Mouse (Mus musculus): ENCODE results near the gene Dyrk3. TPM values are rescaled to one million over a fixed set of nuclear protein-coding genes. Genes with fewer than 3 reads are reported as not detected.
A peak's percentile ranks its signal among the peaks of the same experiment; 100 is the strongest.

The Dyrk3 gene
- 14.8 and 18.7 TPM in 2 replicates for polyA plus RNA-seq (2014; fragmentation: Nextera tagmentation; extraction: Ambion mirVana)

- no peaks in the 10 kb centered on the region for H3K9me3 ChIP-seq (ENCODE audit: control insufficient read depth, low read length)
- H3K27me3 ChIP-seq (ENCODE audit: control insufficient read depth, insufficient read depth, low read length), result no peaks in the 10 kb centered on the region
- peak within 1 kb of the TSS; percentile 85 for H3K4me2 ChIP-seq (ENCODE audit: low read length)
- WGBS, result 5% methylated on average over 49 of the region's 49 CpGs
- peak within 1 kb of the TSS; percentile 80 for H3K4me3 ChIP-seq (replicated peaks; ENCODE audit: low read depth, low read length)
- H3K9ac ChIP-seq (replicated peaks; ENCODE audit: low read length), result peak within 1 kb of the TSS; percentile 74
- peak; percentile 98 for DNase-seq
- H3K36me3 ChIP-seq (ENCODE audit: control insufficient read depth, insufficient read depth, low read length), result no peaks in the 10 kb centered on the region
- peaks cover 34% of the 10 kb centered on the region for H3K4me1 ChIP-seq (ENCODE audit: control insufficient read depth, insufficient read depth, low read length)
- ATAC-seq (ENCODE audit: low FRiP score, low TSS enrichment), result peak; percentile 97
- H3K27ac ChIP-seq (replicated peaks; ENCODE audit: low read depth, low read length), result peak within 1 kb of the TSS; percentile 93
These were observed at the start of gene Dyrk3 for GRCm38 (mm10) chr1:131138191-131139016. Gene Dyrk3 (minus strand): TSS chr1:131138340.

DNA sequence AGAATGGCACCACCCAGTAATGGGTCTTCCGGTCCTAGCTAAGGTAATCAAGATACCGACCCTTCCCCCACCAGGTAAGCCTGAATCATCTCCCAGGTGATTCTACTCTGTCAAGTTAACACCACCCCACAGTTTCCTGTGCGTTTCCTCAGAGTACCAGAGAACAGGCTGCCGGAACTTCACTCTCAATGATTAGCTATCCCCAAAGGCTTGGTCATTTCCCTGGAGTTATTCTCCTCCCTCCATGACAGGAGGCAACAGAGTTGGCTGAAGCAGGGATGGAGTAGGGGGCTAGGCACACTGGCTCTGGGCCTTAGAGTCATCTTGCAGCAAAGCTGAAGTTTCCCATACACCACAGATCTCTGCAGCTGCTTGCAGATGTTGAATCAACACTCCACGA, 49.7 kb upstream of the Dyrk3 start:
- no peak overlapping the region for H3K27ac ChIP-seq (replicated peaks; ENCODE audit: low read depth, low read length)
- no peak overlapping the region for H3K9ac ChIP-seq (replicated peaks; ENCODE audit: low read length)
- H3K36me3 ChIP-seq (ENCODE audit: control insufficient read depth, insufficient read depth, low read length), result no peaks in the 10 kb centered on the region
- H3K4me2 ChIP-seq (ENCODE audit: low read length), result no peak overlapping the region
- ATAC-seq (ENCODE audit: low FRiP score, low TSS enrichment) (no peak), DNase-seq (no peak)
- no peaks in the 10 kb centered on the region for H3K9me3 ChIP-seq (ENCODE audit: control insufficient read depth, low read length)
- 93% methylated on average over 5 of the region's 5 CpGs for WGBS
- no peaks in the 10 kb centered on the region for H3K27me3 ChIP-seq (ENCODE audit: control insufficient read depth, insufficient read depth, low read length)
- no peak overlapping the region for H3K4me3 ChIP-seq (replicated peaks; ENCODE audit: low read depth, low read length)
- no peaks in the 10 kb centered on the region for H3K4me1 ChIP-seq (ENCODE audit: control insufficient read depth, insufficient read depth, low read length)

GRCm38 (mm10) chr1:131186995-131187394, 48.9 kb upstream of the Dyrk3 start:
- Histone ChIP-seq H3K9ac (replicated peaks; ENCODE audit: low read length) (no peak overlapping the region), H3K4me1 (ENCODE audit: control insufficient read depth, insufficient read depth, low read length) (no peaks in the 10 kb centered on the region), H3K36me3 (ENCODE audit: control insufficient read depth, insufficient read depth, low read length) (no peaks in the 10 kb centered on the region), H3K27ac (replicated peaks; ENCODE audit: low read depth, low read length) (no peak overlapping the region), H3K4me3 (replicated peaks; ENCODE audit: low read depth, low read length) (no peak overlapping the region), H3K9me3 (ENCODE audit: control insufficient read depth, low read length) (no peaks in the 10 kb centered on the region), H3K27me3 (ENCODE audit: control insufficient read depth, insufficient read depth, low read length) (no peaks in the 10 kb centered on the region), H3K4me2 (ENCODE audit: low read length) (no peak overlapping the region)
- 83% methylated on average over 6 of the region's 6 CpGs for WGBS
- DNase-seq, result no peak
- ATAC-seq (ENCODE audit: low FRiP score, low TSS enrichment), result no peak

GRCm38 (mm10) chr1:131185821-131186506, 47.8 kb upstream of the Dyrk3 start:
- Histone ChIP-seq H3K9me3 (ENCODE audit: control insufficient read depth, low read length) (no peaks in the 10 kb centered on the region), H3K4me2 (ENCODE audit: low read length) (no peak overlapping the region), H3K4me1 (ENCODE audit: control insufficient read depth, insufficient read depth, low read length) (no peaks in the 10 kb centered on the region), H3K36me3 (ENCODE audit: control insufficient read depth, insufficient read depth, low read length) (0 out of 2 replicates have a peak, but pooled peaks cover 2% of the 10 kb centered on the region), H3K4me3 (replicated peaks; ENCODE audit: low read depth, low read length) (no peak overlapping the region), H3K27me3 (ENCODE audit: control insufficient read depth, insufficient read depth, low read length) (no peaks in the 10 kb centered on the region), H3K9ac (replicated peaks; ENCODE audit: low read length) (no peak overlapping the region), H3K27ac (replicated peaks; ENCODE audit: low read depth, low read length) (no peak overlapping the region)
- DNase-seq (no peak), ATAC-seq (ENCODE audit: low FRiP score, low TSS enrichment) (no peak)
- 92% methylated on average over 13 of the region's 13 CpGs for WGBS

DNA sequence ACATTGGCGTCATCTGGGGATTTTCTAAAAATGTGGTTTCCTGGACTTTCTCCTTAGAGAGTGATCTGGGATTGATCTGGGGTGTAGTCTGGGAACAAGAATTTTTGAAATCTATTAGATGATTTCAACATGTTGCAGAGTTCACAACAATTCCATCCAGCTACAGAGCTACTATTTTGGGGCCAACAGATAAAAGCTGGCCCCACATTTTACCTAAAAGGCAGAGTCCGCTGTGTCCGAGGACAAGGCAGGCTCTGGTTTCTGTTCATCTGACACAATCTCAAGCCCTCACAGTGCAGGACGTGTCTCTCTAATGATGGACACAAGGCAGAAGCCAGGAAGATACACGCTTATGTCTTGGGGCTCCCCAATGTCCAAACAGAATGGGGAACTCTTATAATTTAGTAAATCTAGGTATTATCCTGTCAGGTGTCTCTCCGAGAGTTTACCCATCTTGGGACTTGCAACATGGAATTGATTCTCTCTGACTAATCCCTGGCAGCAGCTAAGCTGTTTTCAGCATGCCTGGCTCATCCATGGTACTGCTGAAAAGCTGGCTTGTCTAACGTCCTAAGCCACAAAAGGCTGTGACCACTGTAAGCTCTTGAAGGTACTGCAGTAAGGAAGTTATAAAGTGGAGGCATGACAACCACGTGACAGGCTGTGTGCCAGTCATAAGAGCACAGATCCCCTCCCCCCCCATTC, 47.0 kb upstream of the Dyrk3 start:
- Histone ChIP-seq H3K27me3 (ENCODE audit: control insufficient read depth, insufficient read depth, low read length) (no peaks in the 10 kb centered on the region), H3K36me3 (ENCODE audit: control insufficient read depth, insufficient read depth, low read length) (peaks cover 7% of the 10 kb centered on the region; the same call in 1 of the 2 replicates), H3K9ac (replicated peaks; ENCODE audit: low read length) (no peak overlapping the region), H3K9me3 (ENCODE audit: control insufficient read depth, low read length) (no peaks in the 10 kb centered on the region), H3K4me1 (ENCODE audit: control insufficient read depth, insufficient read depth, low read length) (no peaks in the 10 kb centered on the region), H3K27ac (replicated peaks; ENCODE audit: low read depth, low read length) (no peak overlapping the region), H3K4me3 (replicated peaks; ENCODE audit: low read depth, low read length) (no peak overlapping the region), H3K4me2 (ENCODE audit: low read length) (no peak overlapping the region)
- WGBS, result 81% methylated on average over 8 of the region's 8 CpGs
- no peak for DNase-seq
- ATAC-seq (ENCODE audit: low FRiP score, low TSS enrichment), result no peak

GRCm38 (mm10) chr1:131184253-131184955, 46.3 kb upstream of the Dyrk3 start:
- peaks cover 14% of the 10 kb centered on the region for H3K36me3 ChIP-seq (ENCODE audit: control insufficient read depth, insufficient read depth, low read length)
- no peak for ATAC-seq (ENCODE audit: low FRiP score, low TSS enrichment)
- H3K4me2 ChIP-seq (ENCODE audit: low read length), result no peak overlapping the region
- H3K9ac ChIP-seq (replicated peaks; ENCODE audit: low read length), result no peak overlapping the region
- 89% methylated on average over 9 of the region's 9 CpGs for WGBS
- no peaks in the 10 kb centered on the region for H3K9me3 ChIP-seq (ENCODE audit: control insufficient read depth, low read length)
- DNase-seq, result no peak
- H3K4me1 ChIP-seq (ENCODE audit: control insufficient read depth, insufficient read depth, low read length), result no peaks in the 10 kb centered on the region
- no peak overlapping the region for H3K27ac ChIP-seq (replicated peaks; ENCODE audit: low read depth, low read length)
- no peak overlapping the region for H3K4me3 ChIP-seq (replicated peaks; ENCODE audit: low read depth, low read length)
- no peaks in the 10 kb centered on the region for H3K27me3 ChIP-seq (ENCODE audit: control insufficient read depth, insufficient read depth, low read length)

GRCm38 (mm10) chr1:131183201-131183600, 45.1 kb upstream of the Dyrk3 start:
- Histone ChIP-seq H3K4me3 (replicated peaks; ENCODE audit: low read depth, low read length) (no peak overlapping the region), H3K9ac (replicated peaks; ENCODE audit: low read length) (no peak overlapping the region), H3K4me2 (ENCODE audit: low read length) (no peak overlapping the region), H3K36me3 (ENCODE audit: control insufficient read depth, insufficient read depth, low read length) (peaks cover 17% of the 10 kb centered on the region), H3K9me3 (ENCODE audit: control insufficient read depth, low read length) (no peaks in the 10 kb centered on the region), H3K4me1 (ENCODE audit: control insufficient read depth, insufficient read depth, low read length) (no peaks in the 10 kb centered on the region), H3K27ac (replicated peaks; ENCODE audit: low read depth, low read length) (no peak overlapping the region), H3K27me3 (ENCODE audit: control insufficient read depth, insufficient read depth, low read length) (no peaks in the 10 kb centered on the region)
- DNase-seq, result no peak
- WGBS, result 88% methylated on average over 7 of the region's 7 CpGs
- ATAC-seq (ENCODE audit: low FRiP score, low TSS enrichment), result no peak

Data from midbrain, embryonic 14.5 days (tissue).